Mouse (Mus musculus): ENCODE results near the gene Gm20388. TPM values are rescaled to one million over a fixed set of nuclear protein-coding genes. Genes with fewer than 3 reads are reported as not detected.

The Gm20388 gene
- total RNA-seq, 2 experiments from 2014 or later = 18.5 to 23.8 TPM

DNA sequence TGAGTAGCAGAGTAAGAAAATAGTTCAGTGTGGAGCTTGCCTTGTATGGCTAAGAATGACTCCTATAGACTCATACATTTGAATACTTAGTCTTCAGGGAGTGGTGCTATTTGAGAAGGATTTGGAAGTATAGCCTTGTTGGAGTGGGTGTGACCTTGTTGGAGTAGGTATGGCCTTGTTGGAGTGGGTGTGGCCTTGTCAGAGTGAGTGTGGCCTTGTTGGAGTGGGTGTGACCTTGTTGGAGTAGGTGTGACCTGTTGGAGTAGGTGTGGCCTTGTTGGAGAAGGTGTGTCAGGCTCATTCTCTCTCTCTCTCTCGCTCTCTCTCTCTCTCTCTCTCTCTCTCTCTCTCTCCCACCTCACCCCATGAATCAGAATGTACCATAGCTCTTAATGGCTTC is 1338.8 kb downstream of the Gm20388 start:
- ATAC-seq (replicated peaks; ENCODE audit: poor library complexity, severe bottlenecking) = no peak

GRCm38 (mm10) chr8:121251089-121251488 is 1340.4 kb downstream of the Gm20388 start:
- ATAC-seq (replicated peaks; ENCODE audit: poor library complexity, severe bottlenecking) = no peak

GRCm38 (mm10) chr8:121255727-121256265 is 1345.2 kb downstream of the Gm20388 start:
- ATAC-seq (replicated peaks; ENCODE audit: poor library complexity, severe bottlenecking) = no peak

- no peak for ATAC-seq (replicated peaks; ENCODE audit: poor library complexity, severe bottlenecking)
Measured at GRCm38 (mm10) chr8:121258126-121258792, 1347.6 kb downstream of the Gm20388 start.

- no peak for ATAC-seq (replicated peaks; ENCODE audit: poor library complexity, severe bottlenecking)
Measured at GRCm38 (mm10) chr8:121262728-121263389, 1352.2 kb downstream of the Gm20388 start.

GRCm38 (mm10) chr8:121263390-121263775 is 1352.7 kb downstream of the Gm20388 start:
- ATAC-seq (replicated peaks; ENCODE audit: poor library complexity, severe bottlenecking) = no peak

GRCm38 (mm10) chr8:121264260-121264659 is 1353.6 kb downstream of the Gm20388 start:
- no peak for ATAC-seq (replicated peaks; ENCODE audit: poor library complexity, severe bottlenecking)

DNA sequence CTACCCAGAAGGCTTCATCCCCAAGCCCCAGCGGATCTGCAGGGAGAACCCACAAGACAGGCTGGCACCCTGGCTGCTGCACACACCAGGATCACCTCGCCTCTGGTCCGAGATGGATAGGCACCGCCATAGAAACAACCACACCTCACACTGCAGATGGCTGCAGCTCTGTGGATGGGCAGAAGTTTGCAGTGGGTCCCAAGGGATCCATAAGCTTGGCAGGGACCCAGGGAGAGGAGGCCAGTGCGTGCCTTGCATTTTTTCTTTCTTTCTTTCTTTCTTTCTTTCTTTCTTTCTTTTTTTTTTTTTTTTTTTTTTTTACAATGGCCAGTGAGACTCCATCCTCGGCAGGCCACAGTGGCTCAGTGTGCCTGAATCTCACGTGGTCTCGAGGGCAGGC is 1360.9 kb downstream of the Gm20388 start:
- ATAC-seq (replicated peaks; ENCODE audit: poor library complexity, severe bottlenecking) = no peak

- ATAC-seq (replicated peaks; ENCODE audit: poor library complexity, severe bottlenecking) = no peak; the same call in 1 of the 2 replicates
Measured at GRCm38 (mm10) chr8:121273195-121273594, 1362.6 kb downstream of the Gm20388 start.

DNA sequence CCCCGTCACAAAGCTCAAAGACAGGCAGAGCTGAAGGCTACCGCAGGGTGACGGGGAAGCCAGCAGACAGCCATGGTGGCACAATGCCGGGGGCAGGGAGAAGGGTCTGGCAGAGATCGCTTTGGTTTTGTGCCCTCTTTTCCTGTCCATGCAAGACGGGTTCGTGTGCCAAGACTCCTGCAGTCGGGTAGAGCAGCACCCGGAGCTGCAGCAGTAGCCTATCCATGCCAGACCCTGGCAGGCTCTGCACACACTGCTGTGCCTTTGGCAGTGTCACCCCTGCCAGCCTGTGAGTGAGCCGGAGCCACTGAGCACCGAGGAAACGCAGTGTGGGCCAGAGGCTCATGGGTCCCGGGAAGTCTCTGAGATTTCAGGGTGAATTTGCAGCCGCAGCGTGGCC is 1363.0 kb downstream of the Gm20388 start:
- ATAC-seq (replicated peaks; ENCODE audit: poor library complexity, severe bottlenecking) = no peak

DNA sequence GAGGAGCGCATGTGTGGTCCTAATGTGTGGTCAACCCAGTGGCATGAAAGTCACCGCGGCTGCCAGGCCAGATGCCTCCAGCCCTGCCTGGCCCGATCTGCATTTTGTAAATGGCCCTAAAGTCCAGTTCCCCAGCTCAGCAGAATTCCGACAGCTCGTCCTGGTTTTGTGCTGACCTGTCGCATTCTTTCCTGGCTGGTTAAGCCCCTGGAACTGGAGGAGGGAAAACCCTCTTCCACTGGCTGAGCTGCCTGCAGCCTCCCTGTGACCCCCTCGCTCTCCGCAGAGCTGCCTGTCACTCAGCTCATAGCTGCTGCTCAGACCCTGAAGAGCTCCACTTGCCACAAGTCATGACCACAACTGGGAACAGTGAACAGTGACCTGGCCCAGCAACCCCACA is 1369.8 kb downstream of the Gm20388 start:
- ATAC-seq (replicated peaks; ENCODE audit: poor library complexity, severe bottlenecking) = no peak

DNA sequence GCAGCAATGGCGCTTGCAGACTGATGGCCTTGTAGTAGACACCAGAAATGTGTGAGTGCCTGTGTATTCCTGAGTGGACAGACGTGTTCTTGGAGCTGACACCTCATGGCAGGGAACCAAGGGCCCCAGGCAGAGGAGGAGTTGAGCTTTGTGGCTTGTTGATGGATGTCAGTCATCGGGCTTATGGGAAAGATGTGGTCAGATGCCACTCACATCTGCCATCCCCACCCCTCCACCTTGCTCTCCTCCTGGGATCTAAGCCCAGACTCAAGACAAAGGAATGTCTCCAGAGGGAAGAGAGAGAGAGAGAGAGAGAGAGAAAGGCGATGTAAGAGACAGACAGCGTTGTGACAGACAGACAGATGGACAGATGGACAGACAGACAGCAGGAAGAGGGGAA is 1378.7 kb downstream of the Gm20388 start:
- ATAC-seq (replicated peaks; ENCODE audit: poor library complexity, severe bottlenecking) = no peak

DNA sequence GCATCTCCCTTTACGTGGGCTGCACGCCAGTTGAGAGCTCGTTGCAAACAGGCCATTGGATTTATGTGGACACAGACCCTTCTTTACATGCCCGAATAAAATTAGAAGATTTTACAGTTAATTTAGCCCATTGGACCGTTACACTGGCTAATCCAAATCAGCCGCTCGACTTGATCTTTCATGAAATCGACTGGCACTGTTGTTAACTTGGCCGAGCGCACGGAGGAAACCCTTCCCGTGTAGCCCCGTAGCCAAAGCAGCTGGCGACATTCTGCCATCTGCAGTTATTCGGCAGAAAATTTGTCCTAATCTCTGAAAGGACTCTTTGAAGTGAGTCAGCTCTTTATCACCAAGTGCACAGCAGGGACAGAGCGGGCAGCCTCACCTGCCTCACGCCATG is 1379.9 kb downstream of the Gm20388 start:
- ATAC-seq (replicated peaks; ENCODE audit: poor library complexity, severe bottlenecking) = no peak

DNA sequence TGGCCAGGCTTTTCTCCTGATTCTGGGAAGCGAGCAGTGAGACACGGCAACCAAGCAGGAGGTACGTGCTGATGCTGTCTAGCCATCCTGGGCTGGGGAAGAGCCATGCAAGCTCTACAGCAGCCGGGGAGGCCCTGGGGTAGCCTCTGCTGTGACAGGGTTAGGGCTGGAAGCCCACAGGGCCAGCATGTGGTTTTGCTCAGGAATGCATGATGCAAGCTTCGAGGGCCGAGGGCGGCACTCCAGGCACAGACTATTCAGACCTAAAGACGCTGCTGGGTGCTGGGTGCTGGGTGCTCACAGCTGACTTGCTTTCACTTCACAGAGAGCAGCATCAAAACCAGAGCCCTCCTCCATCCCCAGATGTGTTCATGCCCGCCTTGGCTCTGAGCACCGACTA is 1382.8 kb downstream of the Gm20388 start:
- no peak for ATAC-seq (replicated peaks; ENCODE audit: poor library complexity, severe bottlenecking)

- no peak for ATAC-seq (replicated peaks; ENCODE audit: poor library complexity, severe bottlenecking)
Measured at GRCm38 (mm10) chr8:121294234-121295108, 1383.8 kb downstream of the Gm20388 start.

- no peak for ATAC-seq (replicated peaks; ENCODE audit: poor library complexity, severe bottlenecking)
Measured at GRCm38 (mm10) chr8:121296082-121296481, 1385.4 kb downstream of the Gm20388 start.

GRCm38 (mm10) chr8:121296597-121296996 is 1386.0 kb downstream of the Gm20388 start:
- no peak for ATAC-seq (replicated peaks; ENCODE audit: poor library complexity, severe bottlenecking)

- no peak for ATAC-seq (replicated peaks; ENCODE audit: poor library complexity, severe bottlenecking)
Measured at GRCm38 (mm10) chr8:121297299-121297698, 1386.7 kb downstream of the Gm20388 start.

DNA sequence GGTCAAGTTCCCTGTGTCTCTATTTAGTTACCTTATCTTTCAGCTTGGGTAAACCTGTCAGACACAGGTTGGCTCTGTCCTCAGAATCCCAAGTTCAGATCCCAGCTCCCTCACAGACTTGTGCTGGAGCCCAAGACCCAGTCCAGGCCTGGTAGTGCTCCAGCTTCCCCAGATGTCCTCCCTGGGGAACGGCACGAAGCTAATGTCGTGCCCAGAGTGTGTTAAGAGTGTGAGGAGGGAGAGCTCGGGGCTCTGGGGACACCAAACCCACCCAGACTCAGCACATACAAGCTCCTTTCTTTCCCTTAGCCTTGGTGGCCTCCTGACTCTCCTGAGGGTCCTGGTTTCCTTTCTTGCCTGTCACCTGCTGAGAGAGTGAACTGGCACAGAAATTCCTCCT is 1389.4 kb downstream of the Gm20388 start:
- ATAC-seq (replicated peaks; ENCODE audit: poor library complexity, severe bottlenecking) = no peak

GRCm38 (mm10) chr8:121300501-121301411 is 1390.1 kb downstream of the Gm20388 start:
- no peak for ATAC-seq (replicated peaks; ENCODE audit: poor library complexity, severe bottlenecking)
